Mouse (Mus musculus): ENCODE measurements around the gene Mcoln1. TPM values are rescaled to one million over a fixed set of nuclear protein-coding genes. Genes with fewer than 3 reads are reported as not detected.
A peak's percentile ranks its signal among the peaks of the same experiment; 100 is the strongest.

Mcoln1 gene
- polyA plus RNA-seq (2014; fragmentation: Nextera tagmentation; extraction: Ambion mirVana): 44.1 and 46.5 TPM in 2 replicates

GRCm38 (mm10) chr8:3500235-3501090 is at the start of gene Mcoln1:
TSS of gene Mcoln1 (plus strand) at chr8:3500457.
- Histone ChIP-seq H3K4me1 (ENCODE audit: control insufficient read depth, insufficient read depth, low read length) (peaks cover 6% of the 10 kb centered on the region; the same call in 1 of the 2 replicates), H3K9me3 (ENCODE audit: control insufficient read depth, low read length) (peaks cover 8% of the 10 kb centered on the region), H3K36me3 (ENCODE audit: control insufficient read depth, insufficient read depth, low read length) (peaks cover 18% of the 10 kb centered on the region), H3K4me2 (ENCODE audit: low read depth, severe bottlenecking) (peak within 1 kb of the TSS; percentile 75), H3K27ac (replicated peaks; ENCODE audit: low read depth, low read length) (peak within 1 kb of the TSS; percentile 87), H3K4me3 (ENCODE audit: low read depth, low read length) (peak within 1 kb of the TSS; percentile 74), H3K27me3 (ENCODE audit: control insufficient read depth, insufficient read depth, low read length) (no peaks in the 10 kb centered on the region), H3K9ac (ENCODE audit: low read length) (peak within 1 kb of the TSS; percentile 76)
- DNase-seq (ENCODE audit: low spot score): peak; percentile 99
- ATAC-seq (ENCODE audit: insufficient number of reproducible peaks, low FRiP score, low TSS enrichment, low read depth): peak; percentile 87
- WGBS: under 1% methylated on average over 66 of the region's 70 CpGs

GRCm38 (mm10) chr8:3450670-3451069 is 49.6 kb upstream of the Mcoln1 start:
- no peak overlapping the region for H3K27ac ChIP-seq (replicated peaks; ENCODE audit: low read depth, low read length)
- no peaks in the 10 kb centered on the region; the same call in 1 of the 2 replicates for H3K9me3 ChIP-seq (ENCODE audit: control insufficient read depth, low read length)
- 33% methylated on average over 5 of the region's 5 CpGs for WGBS
- peaks cover 27% of the 10 kb centered on the region for H3K36me3 ChIP-seq (ENCODE audit: control insufficient read depth, insufficient read depth, low read length)
- no peak overlapping the region for H3K4me2 ChIP-seq (ENCODE audit: low read depth, severe bottlenecking)
- DNase-seq (ENCODE audit: low spot score) (peak; percentile 69), ATAC-seq (ENCODE audit: insufficient number of reproducible peaks, low FRiP score, low TSS enrichment, low read depth) (peak; percentile 22; the same call in 1 of the 2 replicates)
- H3K9ac ChIP-seq (ENCODE audit: low read length): no peak overlapping the region
- no peaks in the 10 kb centered on the region for H3K27me3 ChIP-seq (ENCODE audit: control insufficient read depth, insufficient read depth, low read length)
- no peaks in the 10 kb centered on the region for H3K4me1 ChIP-seq (ENCODE audit: control insufficient read depth, insufficient read depth, low read length)
- no peak overlapping the region for H3K4me3 ChIP-seq (ENCODE audit: low read depth, low read length)

- Histone ChIP-seq H3K4me3 (ENCODE audit: low read depth, low read length) (no peak overlapping the region), H3K9me3 (ENCODE audit: control insufficient read depth, low read length) (no peaks in the 10 kb centered on the region; the same call in 1 of the 2 replicates), H3K27ac (replicated peaks; ENCODE audit: low read depth, low read length) (no peak overlapping the region), H3K9ac (ENCODE audit: low read length) (no peak overlapping the region), H3K4me2 (ENCODE audit: low read depth, severe bottlenecking) (no peak overlapping the region), H3K27me3 (ENCODE audit: control insufficient read depth, insufficient read depth, low read length) (no peaks in the 10 kb centered on the region), H3K4me1 (ENCODE audit: control insufficient read depth, insufficient read depth, low read length) (no peaks in the 10 kb centered on the region), H3K36me3 (ENCODE audit: control insufficient read depth, insufficient read depth, low read length) (peaks cover 29% of the 10 kb centered on the region)
- WGBS: 97% methylated on average over 25 of the region's 25 CpGs
- DNase-seq (ENCODE audit: low spot score) (no peak), ATAC-seq (ENCODE audit: insufficient number of reproducible peaks, low FRiP score, low TSS enrichment, low read depth) (no peak)
Observed at GRCm38 (mm10) chr8:3451992-3452391, 48.3 kb upstream of the Mcoln1 start.

GRCm38 (mm10) chr8:3463248-3463647 is 37.0 kb upstream of the Mcoln1 start:
- H3K4me2 ChIP-seq (ENCODE audit: low read depth, severe bottlenecking): no peak overlapping the region
- no peak overlapping the region for H3K9ac ChIP-seq (ENCODE audit: low read length)
- H3K4me1 ChIP-seq (ENCODE audit: control insufficient read depth, insufficient read depth, low read length): no peaks in the 10 kb centered on the region
- no peaks in the 10 kb centered on the region for H3K9me3 ChIP-seq (ENCODE audit: control insufficient read depth, low read length)
- 85% methylated on average over 2 of the region's 2 CpGs for WGBS
- H3K4me3 ChIP-seq (ENCODE audit: low read depth, low read length): no peak overlapping the region
- DNase-seq (ENCODE audit: low spot score): no peak
- H3K36me3 ChIP-seq (ENCODE audit: control insufficient read depth, insufficient read depth, low read length): peaks cover 3% of the 10 kb centered on the region; the same call in 1 of the 2 replicates
- no peak for ATAC-seq (ENCODE audit: insufficient number of reproducible peaks, low FRiP score, low TSS enrichment, low read depth)
- no peaks in the 10 kb centered on the region for H3K27me3 ChIP-seq (ENCODE audit: control insufficient read depth, insufficient read depth, low read length)
- no peak overlapping the region for H3K27ac ChIP-seq (replicated peaks; ENCODE audit: low read depth, low read length)

- ATAC-seq (ENCODE audit: insufficient number of reproducible peaks, low FRiP score, low TSS enrichment, low read depth) (peak; percentile 15; the same call in 1 of the 2 replicates), DNase-seq (ENCODE audit: low spot score) (peak; percentile 80)
- no peak overlapping the region for H3K9ac ChIP-seq (ENCODE audit: low read length)
- 53% methylated on average over 5 of the region's 5 CpGs for WGBS
- H3K36me3 ChIP-seq (ENCODE audit: control insufficient read depth, insufficient read depth, low read length): no peaks in the 10 kb centered on the region
- no peaks in the 10 kb centered on the region for H3K9me3 ChIP-seq (ENCODE audit: control insufficient read depth, low read length)
- H3K4me2 ChIP-seq (ENCODE audit: low read depth, severe bottlenecking): no peak overlapping the region
- no peak overlapping the region for H3K4me3 ChIP-seq (ENCODE audit: low read depth, low read length)
- no peaks in the 10 kb centered on the region for H3K4me1 ChIP-seq (ENCODE audit: control insufficient read depth, insufficient read depth, low read length)
- no peak overlapping the region for H3K27ac ChIP-seq (replicated peaks; ENCODE audit: low read depth, low read length)
- no peaks in the 10 kb centered on the region for H3K27me3 ChIP-seq (ENCODE audit: control insufficient read depth, insufficient read depth, low read length)
Observed at GRCm38 (mm10) chr8:3464309-3464708, 35.9 kb upstream of the Mcoln1 start.

GRCm38 (mm10) chr8:3467006-3467885 is 33.0 kb upstream of the Mcoln1 start, which contains the start of gene Pex11g:
TSS of gene Pex11g (minus strand) at chr8:3467680.
- DNase-seq (ENCODE audit: low spot score): peak; percentile 99
- peak; percentile 92 for ATAC-seq (ENCODE audit: insufficient number of reproducible peaks, low FRiP score, low TSS enrichment, low read depth)
- no peaks in the 10 kb centered on the region for H3K4me1 ChIP-seq (ENCODE audit: control insufficient read depth, insufficient read depth, low read length)
- H3K4me2 ChIP-seq (ENCODE audit: low read depth, severe bottlenecking): peak within 1 kb of the TSS; percentile 45
- H3K36me3 ChIP-seq (ENCODE audit: control insufficient read depth, insufficient read depth, low read length): no peaks in the 10 kb centered on the region
- H3K4me3 ChIP-seq (ENCODE audit: low read depth, low read length): peak within 1 kb of the TSS; percentile 36
- H3K27me3 ChIP-seq (ENCODE audit: control insufficient read depth, insufficient read depth, low read length): no peaks in the 10 kb centered on the region
- no peaks in the 10 kb centered on the region for H3K9me3 ChIP-seq (ENCODE audit: control insufficient read depth, low read length)
- peak within 1 kb of the TSS; percentile 67 for H3K9ac ChIP-seq (ENCODE audit: low read length)
- 7% methylated on average over 32 of the region's 32 CpGs for WGBS
- peak within 1 kb of the TSS; percentile 43; the same call in 1 of the 2 replicates for H3K27ac ChIP-seq (replicated peaks; ENCODE audit: low read depth, low read length)

GRCm38 (mm10) chr8:3467886-3468545 is 32.2 kb upstream of the Mcoln1 start:
- Histone ChIP-seq H3K27ac (replicated peaks; ENCODE audit: low read depth, low read length) (peak overlapping the region; percentile 43; the same call in 1 of the 2 replicates), H3K9me3 (ENCODE audit: control insufficient read depth, low read length) (no peaks in the 10 kb centered on the region), H3K9ac (ENCODE audit: low read length) (peak overlapping the region; percentile 67), H3K4me3 (ENCODE audit: low read depth, low read length) (peak overlapping the region; percentile 36), H3K27me3 (ENCODE audit: control insufficient read depth, insufficient read depth, low read length) (no peaks in the 10 kb centered on the region), H3K4me2 (ENCODE audit: low read depth, severe bottlenecking) (peak overlapping the region; percentile 45), H3K36me3 (ENCODE audit: control insufficient read depth, insufficient read depth, low read length) (no peaks in the 10 kb centered on the region), H3K4me1 (ENCODE audit: control insufficient read depth, insufficient read depth, low read length) (no peaks in the 10 kb centered on the region)
- peak; percentile 11; the same call in 1 of the 2 replicates for ATAC-seq (ENCODE audit: insufficient number of reproducible peaks, low FRiP score, low TSS enrichment, low read depth)
- 55% methylated on average over 9 of the region's 9 CpGs for WGBS
- DNase-seq (ENCODE audit: low spot score): peak; percentile 32
